Mouse (Mus musculus) urinary bladder, postnatal 25 days (tissue): ENCODE results near the gene Olfr497.

Source experiments
- DNase-seq: peaks from one replicate; pipeline ENCODE4 v3.0.0; 2022; ENCODE audit warnings: low spot score

Olfr497 gene

DNA sequence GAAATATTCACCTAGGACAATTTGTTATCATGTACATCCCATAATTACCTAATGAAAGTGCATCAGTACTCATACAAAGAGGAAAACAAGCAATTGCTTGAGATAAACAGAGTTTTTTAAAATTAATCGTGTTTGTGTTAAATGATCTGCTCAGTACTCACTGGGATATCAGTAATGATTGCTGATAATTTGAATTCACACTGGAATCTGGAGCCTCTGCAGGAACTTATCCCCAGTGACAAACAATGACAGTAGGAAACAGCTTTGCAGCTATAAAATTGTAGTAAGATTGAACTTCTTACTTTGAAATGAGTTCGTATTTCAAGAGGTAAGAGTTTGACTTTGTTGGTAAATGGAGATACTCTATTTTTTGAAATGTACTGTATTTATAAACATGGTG is at the start of gene Olfr497:
Gene Olfr497, plus strand, starts transcription at position 301 of the 400 bp plus-strand sequence.
- no peak for DNase-seq

DNA sequence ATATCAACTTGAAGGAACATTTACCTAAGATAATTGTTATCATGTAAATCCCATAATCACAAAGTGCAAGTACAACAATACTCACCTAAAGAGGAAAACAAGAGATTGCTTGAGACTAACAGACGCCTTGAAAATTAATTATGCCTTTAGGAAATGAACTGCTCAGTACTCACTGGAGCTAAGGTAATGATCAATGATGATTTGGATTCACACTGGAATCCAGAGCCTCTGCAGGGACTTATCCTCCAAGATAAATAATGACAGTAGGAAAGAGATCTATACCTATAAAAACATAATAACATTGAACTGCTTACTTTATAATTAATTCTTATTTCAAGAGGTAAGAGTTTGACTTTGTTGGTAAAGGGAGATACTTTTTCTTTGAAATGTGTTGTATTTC is 27.4 kb upstream of the Olfr497 start, which contains the start of gene Olfr495:
Gene Olfr495, plus strand, starts transcription at position 301 of the 400 bp plus-strand sequence.
- DNase-seq = no peak

DNA sequence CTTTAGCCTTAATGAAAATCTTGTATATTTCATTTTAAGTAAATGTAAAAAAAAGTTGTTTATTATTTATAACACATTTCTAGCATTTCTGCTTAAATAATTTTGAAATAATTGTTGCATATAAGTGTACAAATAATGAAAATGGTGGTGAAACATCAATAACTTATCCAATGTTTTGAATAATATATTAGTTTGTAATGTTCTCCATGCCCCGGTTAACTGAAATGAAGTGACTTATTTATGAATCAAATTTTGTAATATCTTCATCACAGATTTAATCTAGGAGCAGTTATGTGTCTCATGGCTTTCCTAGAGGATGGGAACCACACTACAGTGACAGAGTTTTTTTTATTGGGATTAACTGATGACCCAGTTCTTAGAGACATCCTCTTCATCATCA is 44.8 kb downstream of the Olfr497 start, which contains the start of gene Olfr498:
Gene Olfr498, plus strand, starts transcription at position 301 of the 400 bp plus-strand sequence.
- no peak for DNase-seq
